Mouse (Mus musculus) small intestine, adult 2 months (tissue): ENCODE results near the gene Fam133b. TPM values are rescaled to one million over a fixed set of nuclear protein-coding genes. Genes with fewer than 3 reads are reported as not detected.
A peak's percentile ranks its signal among the peaks of the same experiment; 100 is the strongest.

Experiments used
- H3K27ac ChIP-seq: fragments of 200-500 bp; 2 replicates; pipeline ENCODE4 v1.5.1; 2012; ENCODE audit warnings: low read depth, low read length, control low read depth, inconsistent platforms; ENCODE audit not compliant: insufficient read depth
- H3K27me3 ChIP-seq: fragments of 200-500 bp; 2 replicates; pipeline ENCODE4 v1.6.1; 2012; ENCODE audit warnings: mild to moderate bottlenecking, moderate library complexity, low read length, inconsistent platforms; ENCODE audit not compliant: control insufficient read depth, insufficient read depth
- H3K36me3 ChIP-seq: fragments of 200-500 bp; 2 replicates; pipeline ENCODE4 v1.6.1; 2012; ENCODE audit warnings: mild to moderate bottlenecking, low read length, control low read depth, inconsistent platforms; ENCODE audit not compliant: control insufficient read depth, insufficient read depth
- H3K4me1 ChIP-seq: fragments of 200-500 bp; 2 replicates; pipeline ENCODE4 v1.6.1; 2012; ENCODE audit warnings: low read length, inconsistent platforms, mixed read lengths; ENCODE audit not compliant: control insufficient read depth, insufficient read depth, insufficient read length
- H3K4me3 ChIP-seq: fragments of 200-500 bp; 2 replicates; pipeline ENCODE4 v1.5.1; 2012; ENCODE audit warnings: low read depth, mild to moderate bottlenecking, control low read depth, inconsistent platforms, low read length, moderate library complexity
- CTCF ChIP-seq: fragments of 200-500 bp; IDR thresholded peaks from 2 replicates; pipeline ENCODE4 v1.5.1; 2012; ENCODE audit warnings: low read depth, mild to moderate bottlenecking, control low read depth, inconsistent platforms, low read length, moderate library complexity, mixed read lengths; ENCODE audit not compliant: insufficient replicate concordance, insufficient read length; ENCODE audit errors: extremely low read depth
- POLR2A ChIP-seq: fragments of 200-500 bp; IDR thresholded peaks from 2 replicates; pipeline ENCODE4 v1.6.1; 2012; ENCODE audit warnings: low read depth, mild to moderate bottlenecking, control low read depth, inconsistent platforms, low read length, moderate library complexity
- WGBS: fragments of 180-500 bp; shearing (Covaris S2); methylation state at CpG from one replicate; pipeline ENCODE4 v1.1.7; 2018; 5-methylcytosine and 5-hydroxymethylcytosine counted together
- polyA plus RNA-seq: library from polyadenylated mRNA; depleted of rRNA; stranded (reverse); fragments of >200 nt; gene quantifications from 2 replicates; pipeline ENCODE4 v1.2.3, GENCODE M21; 2012

Gene Fam133b
- polyA plus RNA-seq, 1 experiment: 1.7 TPM

DNA sequence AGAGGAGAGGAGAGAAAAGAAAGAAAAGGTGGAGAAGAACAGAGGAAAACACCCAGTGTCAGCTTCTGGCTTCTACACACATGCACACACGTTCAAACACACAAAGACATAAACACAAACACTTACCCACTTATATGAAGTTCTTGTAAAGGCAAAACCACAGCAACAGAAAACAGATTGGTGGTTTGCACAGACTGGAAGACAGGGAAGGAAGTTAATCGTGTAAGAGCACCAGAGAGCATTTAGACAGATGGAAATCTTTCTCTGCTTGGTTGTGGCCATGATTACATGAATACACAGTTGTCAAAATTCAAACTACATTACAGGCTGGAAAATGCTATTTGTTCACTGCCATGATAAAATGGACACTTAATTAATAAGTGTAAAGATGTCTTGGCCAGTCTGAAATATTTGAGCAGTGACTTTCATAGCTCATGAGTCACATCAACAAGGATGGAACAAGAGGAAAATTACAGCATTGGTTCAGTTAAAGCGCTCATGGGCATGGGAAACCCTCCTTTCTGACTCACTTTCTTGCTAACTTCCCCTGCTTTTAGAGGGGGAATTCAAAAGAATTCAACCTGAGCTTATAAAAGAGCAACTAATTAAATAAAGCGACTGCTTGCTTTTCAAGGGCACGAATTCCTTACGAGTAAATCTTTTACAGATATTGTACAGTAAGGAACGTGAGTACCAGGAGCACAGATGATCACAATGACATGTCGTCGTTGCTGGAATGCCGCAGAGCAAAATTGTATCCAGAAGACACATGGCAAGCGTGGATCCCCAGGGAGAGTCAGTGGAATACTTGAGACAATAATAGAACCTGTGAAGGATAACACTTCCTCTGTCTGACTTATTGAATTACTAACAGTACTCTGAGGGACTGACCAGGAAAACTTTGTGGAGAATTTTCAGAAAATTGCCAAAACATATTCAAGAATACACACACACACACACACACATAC lies 4.8 kb upstream of the Fam133b start:
- H3K4me1 ChIP-seq: no peaks in the 10 kb centered on the region; the same call in 1 of the 2 replicates
- WGBS: 57% methylated on average over 11 of the region's 11 CpGs
- no peak overlapping the region for H3K4me3 ChIP-seq
- no peak overlapping the region for H3K27ac ChIP-seq
- no peaks in the 10 kb centered on the region for H3K36me3 ChIP-seq
- H3K27me3 ChIP-seq: no peaks in the 10 kb centered on the region
- no peak for TF ChIP-seq POLR2A

DNA sequence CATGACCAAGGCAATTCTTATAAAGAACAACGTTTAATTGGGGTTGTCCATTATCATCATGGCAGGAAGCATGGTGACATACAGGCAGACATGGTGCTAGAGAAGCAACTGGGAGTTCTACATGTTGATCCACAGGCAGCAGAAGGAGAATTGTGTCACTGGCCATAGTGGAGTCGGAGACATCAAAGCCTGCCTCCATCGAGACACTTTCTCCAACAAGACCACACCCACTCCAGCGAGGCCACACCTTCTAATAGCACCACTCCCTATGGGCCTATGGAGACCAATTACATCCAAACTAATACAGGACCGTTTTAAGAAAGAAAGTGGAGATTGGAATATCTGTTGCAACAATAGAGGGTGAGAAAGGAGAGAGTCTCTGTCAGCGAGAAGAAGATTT lies 1.8 kb upstream of the Fam133b start:
- peaks cover 2% of the 10 kb centered on the region for H3K4me1 ChIP-seq
- WGBS: 78% methylated on average over 6 of the region's 6 CpGs
- no peak overlapping the region for H3K4me3 ChIP-seq
- no peaks in the 10 kb centered on the region for H3K36me3 ChIP-seq
- no peaks in the 10 kb centered on the region for H3K27me3 ChIP-seq
- no peak for TF ChIP-seq CTCF
- no peak for TF ChIP-seq POLR2A
- H3K27ac ChIP-seq: no peak overlapping the region

DNA sequence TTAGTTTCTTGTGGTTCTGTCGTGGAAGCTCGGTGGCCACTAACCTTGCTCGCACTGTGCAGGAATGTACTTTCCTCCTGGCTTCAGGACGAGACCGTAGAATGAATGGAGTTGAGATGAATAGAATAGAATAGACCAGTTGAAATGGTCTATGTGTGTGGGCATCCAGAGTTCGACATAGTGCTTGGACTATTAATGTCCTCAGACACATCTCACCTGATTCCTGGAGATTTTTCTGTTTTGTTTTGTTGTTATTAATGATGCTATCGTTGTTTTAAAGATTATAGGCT lies 792 bp downstream of the Fam133b start:
- no peaks in the 10 kb centered on the region for H3K36me3 ChIP-seq
- H3K4me3 ChIP-seq: peak overlapping the region; percentile 100
- peaks cover 7% of the 10 kb centered on the region for H3K4me1 ChIP-seq
- H3K27me3 ChIP-seq: no peaks in the 10 kb centered on the region
- H3K27ac ChIP-seq: no peak overlapping the region
- TF ChIP-seq POLR2A (no peak), CTCF (no peak)
- WGBS: 6% methylated on average over 7 of the region's 7 CpGs

DNA sequence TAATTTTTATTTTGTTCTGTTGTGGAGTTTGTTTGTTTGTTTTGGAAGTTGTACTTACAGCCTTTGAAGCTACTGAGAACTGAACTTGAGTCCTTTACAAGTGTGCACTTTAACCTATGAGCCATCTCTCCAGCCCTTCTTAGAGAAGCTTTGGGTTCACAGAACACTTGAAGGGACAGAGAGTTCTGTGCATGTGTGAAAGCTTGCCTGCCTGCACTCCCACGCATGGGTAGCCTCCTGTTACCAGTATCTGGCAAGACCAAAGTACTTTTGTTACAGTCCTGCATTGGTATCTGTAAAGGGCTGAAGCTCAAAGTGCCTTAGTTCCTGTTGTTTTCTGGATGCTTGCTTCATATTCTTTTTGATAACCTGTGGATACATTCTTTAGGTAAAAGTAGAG lies 2.6 kb downstream of the Fam133b start:
- Histone ChIP-seq H3K4me1 (peaks cover 7% of the 10 kb centered on the region), H3K27ac (peak overlapping the region; percentile 1; the same call in 1 of the 2 replicates), H3K27me3 (no peaks in the 10 kb centered on the region), H3K4me3 (no peak overlapping the region), H3K36me3 (no peaks in the 10 kb centered on the region)
- TF ChIP-seq POLR2A: no peak
- no peak for TF ChIP-seq CTCF
- 33% methylated on average over 1 of the region's 1 CpGs for WGBS

DNA sequence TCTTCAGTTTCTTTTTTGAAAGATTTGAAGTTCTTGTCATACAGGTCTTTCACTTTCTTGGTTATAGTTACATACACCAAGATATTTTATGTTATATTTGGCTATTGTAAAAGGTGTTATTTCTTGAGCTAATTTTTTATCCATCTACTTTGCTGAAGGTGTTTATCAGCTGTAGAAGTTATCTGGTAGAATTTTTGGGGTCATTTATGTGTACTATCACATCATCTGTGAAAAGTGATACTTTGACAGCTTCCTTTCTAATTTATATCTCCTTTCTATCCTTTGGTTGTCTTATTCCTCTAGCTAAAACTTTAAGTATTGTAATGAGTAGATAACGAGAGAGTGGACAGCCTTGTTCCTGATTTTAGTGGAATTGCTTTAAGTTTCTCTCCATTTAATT lies 7.8 kb downstream of the Fam133b start:
- H3K27me3 ChIP-seq: no peaks in the 10 kb centered on the region
- H3K4me3 ChIP-seq: no peak overlapping the region
- TF ChIP-seq CTCF (no peak), POLR2A (no peak)
- no peak overlapping the region for H3K27ac ChIP-seq
- H3K36me3 ChIP-seq: peaks cover 9% of the 10 kb centered on the region
- H3K4me1 ChIP-seq: peaks cover 4% of the 10 kb centered on the region; the same call in 1 of the 2 replicates
- WGBS: 88% methylated on average over 1 of the region's 1 CpGs

DNA sequence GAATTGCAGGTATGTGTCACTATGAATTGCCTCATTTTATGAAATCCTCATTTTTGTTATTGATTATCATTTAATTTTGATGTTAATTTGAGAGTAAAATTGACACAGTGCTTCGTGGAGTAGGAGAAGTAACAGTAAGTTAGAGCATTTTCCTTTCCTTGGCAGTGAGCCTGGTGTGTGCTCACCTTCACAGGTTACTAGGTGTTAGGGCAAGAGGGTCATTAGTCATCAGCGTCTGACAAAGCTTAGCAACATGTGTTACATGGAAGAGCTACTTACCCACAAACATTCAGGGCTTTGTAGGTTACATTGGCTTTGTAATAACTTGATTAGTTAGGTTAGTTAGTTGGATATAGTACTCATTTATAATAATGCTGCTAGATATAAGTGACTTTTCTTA lies 10.6 kb downstream of the Fam133b start:
- 54% methylated on average over 2 of the region's 2 CpGs for WGBS
- Histone ChIP-seq H3K4me1 (no peaks in the 10 kb centered on the region), H3K27ac (no peak overlapping the region), H3K36me3 (peaks cover 20% of the 10 kb centered on the region), H3K27me3 (no peaks in the 10 kb centered on the region), H3K4me3 (no peak overlapping the region)
- no peak for TF ChIP-seq CTCF

DNA sequence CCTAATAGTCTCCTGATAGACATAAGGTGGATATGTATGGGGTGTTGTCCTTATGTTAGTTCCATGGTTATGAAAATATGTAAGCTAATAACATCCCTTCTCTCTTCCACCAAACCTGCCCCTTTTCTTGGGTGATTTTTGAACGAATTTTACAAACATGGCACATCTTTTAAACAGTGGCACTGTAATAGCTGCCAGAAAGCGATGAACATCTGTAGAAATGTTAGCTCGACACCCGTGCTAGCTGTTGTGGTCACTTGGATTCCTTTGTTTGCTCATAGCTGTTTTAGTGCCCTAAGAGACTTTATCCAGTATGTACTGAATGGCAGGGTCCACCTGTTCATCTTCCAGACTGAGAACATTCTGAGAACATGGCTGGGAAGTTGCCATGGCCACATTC lies 27.6 kb downstream of the Fam133b start, which contains the start of gene 1700109H08Rik:
Gene 1700109H08Rik (plus strand): TSS at position 301 of the 400 bp plus-strand sequence.
- no peak for TF ChIP-seq CTCF
- no peaks in the 10 kb centered on the region for H3K27me3 ChIP-seq
- H3K27ac ChIP-seq: no peak within 1 kb of the TSS
- no peaks in the 10 kb centered on the region for H3K4me1 ChIP-seq
- H3K4me3 ChIP-seq: no peak within 1 kb of the TSS
- H3K36me3 ChIP-seq: peaks cover 53% of the 10 kb centered on the region
- 96% methylated on average over 4 of the region's 4 CpGs for WGBS

DNA sequence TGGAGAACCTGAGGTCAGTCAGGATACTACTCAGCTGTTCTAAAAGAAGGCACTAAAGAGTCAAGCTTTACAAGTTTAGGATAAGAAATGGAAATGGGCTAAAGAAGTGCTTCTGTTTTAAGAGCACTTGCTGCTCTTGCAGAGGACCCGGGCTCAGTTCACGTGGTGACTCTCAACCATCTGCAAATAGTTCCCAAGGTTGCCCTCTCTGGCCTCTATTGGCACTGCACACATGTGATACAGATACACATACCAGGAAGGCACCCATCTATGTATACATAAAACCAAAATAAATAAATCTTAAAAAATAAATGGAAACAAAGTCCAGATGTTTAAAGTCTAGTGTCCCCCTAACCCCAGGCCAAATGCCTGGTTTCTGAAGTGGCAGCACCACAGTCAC lies 31.2 kb downstream of the Fam133b start:
- peaks cover 64% of the 10 kb centered on the region for H3K36me3 ChIP-seq
- H3K27me3 ChIP-seq: no peaks in the 10 kb centered on the region
- no peak for TF ChIP-seq POLR2A
- no peak for TF ChIP-seq CTCF
- no peak overlapping the region for H3K4me3 ChIP-seq
- H3K27ac ChIP-seq: no peak overlapping the region
- 96% methylated on average over 2 of the region's 2 CpGs for WGBS
- no peaks in the 10 kb centered on the region for H3K4me1 ChIP-seq
